Mouse (Mus musculus) yolk sac, embryonic 10.5 days (tissue): ENCODE results near the gene Tmem235.
"Not testable (repeated sequence)": the region's sequence is repeated elsewhere in the genome, so short reads cannot be mapped to it uniquely, and the experiment has no call there.

Experiments used
- DNase-seq: peaks from one replicate; pipeline ENCODE4 v3.0.0-alpha.2; 2017; ENCODE audit warnings: low spot score

The Tmem235 gene

GRCm38 (mm10) chr11:117832086-117832969, 28.2 kb upstream of the Tmem235 start:
- DNase-seq: peak; percentile 90

DNA sequence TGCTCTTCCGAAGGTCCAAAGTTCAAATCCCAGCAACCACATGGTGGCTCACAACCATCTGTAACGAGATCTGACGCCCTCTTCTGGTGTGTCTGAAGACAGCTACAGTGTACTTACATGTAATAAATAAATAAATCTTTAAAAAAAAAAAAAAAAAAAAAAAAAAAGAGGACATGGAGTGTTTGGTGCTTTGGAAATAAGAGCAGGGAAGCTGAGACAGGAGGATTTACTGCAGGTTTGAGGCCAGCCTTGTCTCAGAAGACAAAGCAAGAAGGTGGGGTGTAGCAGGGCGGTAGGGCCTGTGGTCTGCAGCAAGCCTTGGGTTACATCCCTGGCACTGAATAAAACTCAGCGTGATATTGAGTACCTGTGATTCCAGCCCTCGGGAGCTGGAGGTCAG, 27.0 kb upstream of the Tmem235 start:
- DNase-seq: not testable (repeated sequence)

GRCm38 (mm10) chr11:117834086-117834485, 26.5 kb upstream of the Tmem235 start:
- DNase-seq: peak; percentile 76

DNA sequence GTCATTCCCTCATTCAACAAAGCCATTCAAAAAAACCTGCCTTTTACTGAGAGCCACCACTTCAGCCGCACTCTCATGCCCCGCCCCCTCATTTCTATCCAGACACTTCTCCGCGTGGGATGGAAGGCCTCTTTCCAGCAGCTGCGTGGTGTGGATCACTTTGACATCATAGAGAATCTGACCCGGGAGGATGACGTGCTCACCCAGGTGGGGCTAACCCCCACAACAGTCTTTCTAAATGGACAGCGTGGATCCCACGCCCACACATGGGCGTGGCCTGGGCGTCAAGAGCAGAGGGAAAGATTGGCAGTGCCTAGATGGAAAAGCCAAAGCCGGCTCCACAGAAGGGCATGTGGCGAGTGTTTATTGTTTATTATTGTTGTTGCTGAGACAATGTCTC, 24.2 kb upstream of the Tmem235 start:
- no peak for DNase-seq

DNA sequence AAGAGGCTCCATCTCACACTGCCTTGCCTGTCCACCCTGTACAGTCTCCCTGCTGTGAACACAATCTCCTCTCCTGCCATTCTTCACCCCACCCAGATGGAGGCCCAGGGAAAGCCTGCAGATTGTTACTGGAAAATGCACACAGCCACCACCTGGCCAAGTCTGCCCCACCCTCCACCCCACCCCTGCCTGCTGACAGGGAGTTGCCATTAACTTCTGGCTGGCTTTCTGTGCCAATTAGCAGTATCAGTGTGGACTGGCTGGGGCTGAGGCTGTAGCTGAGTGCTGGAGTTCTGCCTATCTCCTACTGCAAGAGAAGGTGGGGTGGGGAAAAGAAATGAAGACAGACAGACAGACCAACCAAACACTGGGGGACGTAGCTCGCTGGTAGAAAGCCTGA, 22.0 kb upstream of the Tmem235 start:
- no peak for DNase-seq

DNA sequence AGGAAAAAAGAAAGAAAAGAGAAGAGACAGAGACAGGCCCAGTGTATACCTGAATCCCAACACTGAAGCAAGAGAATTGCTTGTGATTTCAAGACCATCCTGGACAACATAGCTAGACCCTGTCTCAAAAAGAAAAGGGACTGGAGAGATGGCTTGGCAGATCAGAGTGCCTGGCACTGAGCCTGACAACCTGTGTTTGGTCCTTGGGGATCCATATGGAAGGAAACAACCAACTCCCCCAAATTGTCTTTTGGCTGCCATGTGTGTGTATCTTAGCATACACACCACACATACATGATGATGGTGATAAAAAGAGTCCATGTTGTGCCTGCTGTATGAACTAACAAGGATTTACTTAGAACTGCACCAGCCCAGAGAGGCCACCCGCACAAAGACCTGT, 21.5 kb upstream of the Tmem235 start:
- DNase-seq: no peak

- DNase-seq: no peak
Observed at GRCm38 (mm10) chr11:117840910-117841309, 19.6 kb upstream of the Tmem235 start.

DNA sequence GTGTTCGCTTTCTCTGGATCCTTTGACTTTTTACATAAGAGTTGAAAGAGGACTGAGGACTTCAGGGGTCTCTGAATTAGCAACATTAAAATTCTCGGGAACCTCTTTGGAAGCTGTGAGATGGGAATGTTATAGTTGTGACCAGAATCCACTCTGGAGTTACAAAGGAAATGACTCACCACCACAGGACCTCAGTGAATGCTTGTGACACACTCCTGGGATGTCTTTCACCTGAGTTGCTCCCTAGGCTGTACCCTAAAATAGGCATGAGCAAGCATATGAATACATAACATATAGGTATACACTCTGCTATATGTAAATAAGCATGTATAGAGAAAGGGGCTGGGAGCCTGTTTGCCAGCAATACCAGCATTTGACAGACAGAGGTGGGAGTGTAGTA, 17.1 kb upstream of the Tmem235 start:
- DNase-seq: no peak

DNA sequence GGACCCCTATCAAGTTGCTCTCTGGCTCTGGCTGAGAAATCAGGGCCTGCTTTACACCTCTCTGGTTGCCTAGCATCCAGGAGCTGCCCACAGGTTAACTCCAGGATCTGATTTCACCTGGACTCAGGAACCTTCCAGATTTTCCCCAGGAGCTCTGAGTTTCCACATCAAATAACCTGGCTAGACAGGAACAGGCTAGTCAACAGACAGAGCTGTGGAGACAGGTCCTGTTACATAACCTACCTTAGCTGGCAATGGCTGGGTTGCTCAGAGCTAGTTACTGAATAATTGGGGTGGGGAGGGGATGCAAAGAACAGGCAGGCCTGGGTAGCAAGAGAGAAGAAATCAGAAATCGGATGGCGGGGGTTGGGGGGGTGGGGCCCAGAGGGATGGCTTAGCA, 15.6 kb upstream of the Tmem235 start:
- peak; percentile 82 for DNase-seq

- DNase-seq: no peak
Observed at GRCm38 (mm10) chr11:117845651-117846050, 14.9 kb upstream of the Tmem235 start.

- no peak for DNase-seq
Observed at GRCm38 (mm10) chr11:117846640-117847039, 13.9 kb upstream of the Tmem235 start.

DNA sequence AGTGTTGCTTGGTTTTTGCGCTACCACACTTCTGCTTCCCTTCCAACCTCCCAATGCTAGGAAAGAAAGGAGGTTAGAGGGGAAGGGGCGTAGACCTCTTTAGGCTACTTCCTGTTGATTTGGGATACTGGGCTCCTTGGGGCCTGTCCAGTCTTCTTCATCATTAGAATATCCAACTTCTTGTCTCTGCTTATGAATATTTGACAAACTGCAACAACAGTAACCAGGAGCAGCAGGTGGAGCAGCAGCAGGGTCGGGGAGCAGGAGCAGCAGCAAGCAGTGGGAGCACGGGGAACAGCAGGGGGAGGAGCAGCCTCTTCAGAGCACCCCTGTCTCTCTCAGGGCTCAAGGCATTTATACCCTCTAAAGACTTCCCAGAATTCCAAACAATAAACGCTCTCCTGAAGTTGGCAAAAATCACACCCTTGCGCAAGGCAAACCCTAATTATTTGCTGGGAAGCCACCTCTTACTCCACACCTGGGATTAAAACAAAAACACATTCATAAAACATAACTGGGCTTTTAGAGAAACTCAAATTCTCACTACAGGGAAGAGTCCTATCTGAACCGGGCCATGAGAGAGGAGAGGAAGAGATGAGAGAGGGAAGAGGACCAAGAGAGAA, 12.8 kb upstream of the Tmem235 start:
- no peak for DNase-seq

DNA sequence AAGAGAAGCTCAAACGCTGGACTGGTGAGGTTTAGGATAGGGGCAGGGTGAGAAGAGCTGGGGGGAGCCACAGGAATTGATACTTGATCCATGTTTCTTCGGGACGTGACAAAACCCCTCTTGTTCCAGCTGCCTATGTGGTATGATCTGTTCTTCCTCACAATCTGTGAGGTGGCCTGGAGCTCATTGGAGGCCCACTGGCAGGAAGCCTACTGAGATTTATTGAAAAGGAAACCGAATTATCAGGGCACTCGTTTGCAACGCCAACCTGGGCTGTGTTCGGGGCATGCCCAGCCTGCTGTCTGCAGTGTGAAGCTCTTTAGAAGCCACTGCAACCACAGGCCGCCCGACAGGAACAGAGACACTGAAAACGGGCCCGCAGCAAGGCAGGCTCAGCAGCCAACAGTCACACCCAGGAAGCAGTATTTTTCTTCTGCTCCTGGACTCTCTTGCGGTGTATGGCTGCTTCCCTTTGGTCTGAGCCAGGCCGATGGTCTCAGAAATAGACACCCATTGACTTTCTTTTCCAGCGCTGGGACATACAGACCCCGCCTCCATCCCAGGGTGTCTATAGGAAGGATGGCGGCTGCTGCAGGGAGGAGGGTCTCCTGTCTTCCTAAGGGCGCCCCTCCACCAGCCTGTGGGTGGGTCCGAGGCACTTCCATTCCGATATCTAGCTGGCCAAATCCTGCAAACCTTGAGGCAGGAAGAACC, 12.1 kb upstream of the Tmem235 start:
- no peak for DNase-seq

DNA sequence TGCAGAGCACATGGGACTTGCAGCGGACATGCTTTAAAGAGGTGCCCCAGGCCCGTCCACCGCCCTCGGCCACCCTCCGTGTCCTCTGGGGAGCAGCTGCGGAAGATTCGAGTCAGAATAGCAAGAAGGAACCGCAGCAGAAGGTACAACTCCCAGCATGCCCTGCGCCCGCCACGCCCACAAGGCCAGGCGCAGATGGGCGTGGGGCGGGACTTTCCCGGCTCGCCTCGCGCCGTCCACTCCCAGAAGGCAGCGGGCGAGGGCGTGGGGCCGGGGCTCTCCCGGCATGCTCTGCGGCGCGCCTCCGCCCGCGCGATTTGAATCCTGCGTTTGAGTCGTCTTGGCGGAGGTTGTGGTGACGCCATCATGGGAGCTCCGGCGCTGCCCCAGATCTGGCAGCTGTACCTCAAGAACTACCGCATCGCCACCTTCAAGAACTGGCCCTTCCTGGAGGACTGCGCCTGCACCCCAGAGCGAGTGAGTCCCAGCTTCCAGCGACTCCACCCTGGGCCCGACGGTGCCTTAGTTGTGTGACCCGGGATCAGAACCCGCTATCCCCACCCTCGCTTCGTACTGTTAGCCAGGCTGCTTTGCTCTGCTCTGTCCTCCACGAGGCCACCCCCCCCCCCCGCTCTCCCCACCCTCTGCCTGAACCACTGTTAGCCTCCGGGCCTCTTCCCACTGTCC, 11.4 kb upstream of the Tmem235 start, which contains the start of gene Birc5:
Birc5 (plus strand) TSS at position 267 of the 687 bp plus-strand sequence.
- DNase-seq: peak; percentile 97

GRCm38 (mm10) chr11:117852875-117853274, 7.7 kb upstream of the Tmem235 start:
- no peak for DNase-seq

- DNase-seq: no peak
Observed at GRCm38 (mm10) chr11:117854241-117854640, 6.3 kb upstream of the Tmem235 start.

- DNase-seq: no peak
Observed at GRCm38 (mm10) chr11:117855360-117855759, 5.2 kb upstream of the Tmem235 start.

- no peak for DNase-seq
Observed at GRCm38 (mm10) chr11:117855975-117856374, 4.6 kb upstream of the Tmem235 start.

DNA sequence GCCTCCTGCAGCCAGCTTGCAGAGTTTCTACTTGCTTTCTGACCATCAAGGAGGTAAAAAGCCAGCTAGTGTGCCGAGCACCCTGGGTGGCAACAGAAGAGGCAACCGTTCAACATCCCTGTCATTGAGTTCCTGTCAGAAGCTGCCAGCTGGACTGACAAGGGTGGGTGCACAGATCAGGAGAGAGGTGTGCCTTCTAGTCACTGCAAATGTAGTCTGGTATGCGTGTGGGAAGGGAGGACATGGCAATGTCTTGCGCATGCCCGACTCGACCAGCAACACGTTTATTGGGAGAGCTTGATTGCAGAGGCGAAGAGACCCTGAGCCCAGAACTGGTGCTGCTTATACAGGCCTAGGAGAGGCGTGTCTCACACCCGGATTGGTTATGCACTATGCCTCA, 3.1 kb upstream of the Tmem235 start:
- no peak for DNase-seq

GRCm38 (mm10) chr11:117858392-117858791, 2.2 kb upstream of the Tmem235 start:
- DNase-seq: no peak

DNA sequence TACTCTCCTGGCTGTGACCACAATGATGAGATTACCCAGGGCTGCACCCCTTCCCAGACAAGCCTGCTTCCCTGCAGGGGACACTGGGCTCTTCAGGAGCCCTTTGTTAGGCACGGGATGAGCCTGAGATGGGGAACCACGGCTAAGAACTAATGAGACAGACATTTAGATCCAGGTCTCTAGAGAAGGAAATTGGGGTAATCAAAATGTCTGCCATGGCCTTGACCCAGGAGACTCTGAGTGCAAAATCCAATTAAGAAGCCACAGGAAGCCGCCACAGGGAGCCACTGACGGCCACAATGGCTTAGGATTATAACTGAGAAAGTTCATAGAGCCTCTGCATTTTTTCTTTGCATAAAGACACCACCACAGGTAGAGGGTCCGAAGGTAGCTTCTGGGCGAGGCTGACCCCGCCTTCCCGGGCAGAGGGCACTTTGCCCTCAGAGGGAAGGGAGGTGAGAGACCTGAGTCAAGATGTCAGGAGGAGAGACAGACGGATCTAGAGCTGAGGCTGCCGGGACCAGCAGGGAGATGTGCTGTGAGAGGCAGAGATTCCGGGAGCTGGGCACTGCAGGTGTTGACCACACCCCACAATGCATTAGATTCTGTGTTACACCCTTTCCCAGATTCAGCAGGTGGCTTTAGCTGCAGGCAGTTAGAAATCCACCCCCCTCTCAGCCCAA, 2.8 kb downstream of the Tmem235 start:
- peak; percentile 50 for DNase-seq

- DNase-seq: no peak
Observed at GRCm38 (mm10) chr11:117864805-117865204, 4.3 kb downstream of the Tmem235 start.
